Mouse (Mus musculus) G1E (cell line): ENCODE measurements around the gene Nts. TPM values are rescaled to one million over a fixed set of nuclear protein-coding genes. Genes with fewer than 3 reads are reported as not detected.

Source experiments
- ATAC-seq: 2 replicates; pipeline ENCODE4 v1.8.0; 2016; ENCODE audit warnings: mild to moderate bottlenecking; ENCODE audit not compliant: insufficient number of reproducible peaks, poor library complexity, low FRiP score, severe bottlenecking; ENCODE audit errors: extremely low read depth
- DNase-seq: peaks from one replicate; pipeline ENCODE4 v3.0.0; 2012; ENCODE audit warnings: low spot score
- H3K27me3 ChIP-seq: 2 replicates; pipeline ENCODE4 v1.6.1; 2012; ENCODE audit warnings: mild to moderate bottlenecking, low read length, inconsistent platforms; ENCODE audit not compliant: insufficient read depth
- H3K36me3 ChIP-seq: replicated peaks from 2 replicates; pipeline ENCODE3; 2012; ENCODE audit warnings: mild to moderate bottlenecking, inconsistent platforms
- H3K4me1 ChIP-seq: 2 replicates; pipeline ENCODE4 v1.6.1; 2012; ENCODE audit warnings: low read depth, low read length, inconsistent platforms, mixed read lengths; ENCODE audit not compliant: insufficient read depth
- H3K4me3 ChIP-seq: 2 replicates; pipeline ENCODE4 v1.5.1; 2012; ENCODE audit warnings: low read depth, mild to moderate bottlenecking, inconsistent platforms, low read length, moderate library complexity, mixed read lengths
- H3K9me3 ChIP-seq: replicated peaks from 2 replicates; pipeline ENCODE4 v1.6.1; 2012; ENCODE audit warnings: inconsistent platforms
- CTCF ChIP-seq: IDR thresholded peaks from 2 replicates; pipeline ENCODE4 v1.5.1; 2012; ENCODE audit warnings: low read depth, low read length, inconsistent platforms, mixed read lengths
- GATA1 ChIP-seq: IDR thresholded peaks from 2 replicates; pipeline ENCODE4 v1.6.1; 2012; ENCODE audit warnings: borderline replicate concordance, low read length, inconsistent platforms, mixed read lengths
- GATA2 ChIP-seq: IDR thresholded peaks from 2 replicates; pipeline ENCODE4 v1.6.1; 2012; ENCODE audit warnings: low read depth, low read length, inconsistent platforms, borderline replicate concordance
- POLR2AphosphoS5 ChIP-seq: IDR thresholded peaks from 2 replicates; pipeline ENCODE4 v1.6.1; 2012; ENCODE audit warnings: low read depth, low read length, inconsistent platforms; ENCODE audit not compliant: insufficient replicate concordance
- TAL1 ChIP-seq: conservative IDR thresholded peaks from 2 replicates; pipeline ENCODE4 v1.6.1; 2012; ENCODE audit warnings: low read depth, low read length, inconsistent platforms, mixed read lengths
- polyA plus RNA-seq: library from polyadenylated mRNA; stranded (reverse); fragments of >175 nt; gene quantifications from 2 replicates; pipeline ENCODE4 v1.2.3, GENCODE M21; 2012
- total RNA-seq, 2 experiments: library from RNA; stranded (forward) in 1 of 2; stranded (reverse) in 1 of 2; fragments of 200-1000 nt in 1 of 2; fragments of >200 nt in 1 of 2; fragmentation: Nextera tagmentation in 1 of 2; gene quantifications; 2 replicates each; pipeline ENCODE4 v1.2.3; 2014 to 2017

Gene Nts
- total RNA-seq (2014; fragmentation: Nextera tagmentation) (not detected in 2 replicates), total RNA-seq (2017) (not detected in 2 replicates), polyA plus RNA-seq (not detected in 2 replicates)

DNA sequence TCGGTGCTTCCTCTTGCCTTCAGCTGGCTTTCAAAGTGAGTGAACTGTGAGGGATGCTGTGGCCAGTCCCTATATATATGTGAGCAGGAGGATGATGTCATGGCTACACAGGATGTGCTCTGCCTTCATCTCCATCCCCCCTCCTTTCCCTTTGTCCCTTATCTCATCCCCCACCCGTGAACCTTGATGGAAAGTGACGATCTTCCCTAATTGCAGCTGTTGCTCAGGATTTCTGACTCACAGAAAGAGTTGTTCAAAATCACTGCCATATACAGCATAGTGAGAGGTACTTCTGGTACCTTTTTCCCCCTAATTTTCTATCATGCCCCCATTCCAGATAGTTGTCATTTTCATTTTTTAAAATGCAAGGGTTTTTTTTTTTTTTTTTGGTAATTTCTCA, at the start of gene Nts:
TSS of gene Nts (minus strand) at position 101 of the 400 bp plus-strand sequence.
- DNase-seq, result no peak
- ATAC-seq, result no peak
- no peaks in the 10 kb centered on the region for H3K36me3 ChIP-seq
- H3K4me1 ChIP-seq, result no peaks in the 10 kb centered on the region
- peaks cover 4% of the 10 kb centered on the region; the same call in 1 of the 2 replicates for H3K9me3 ChIP-seq
- H3K4me3 ChIP-seq, result no peak within 1 kb of the TSS
- TF ChIP-seq TAL1 (no peak), POLR2AphosphoS5 (no peak), CTCF (no peak), GATA2 (no peak), GATA1 (no peak)
- H3K27me3 ChIP-seq, result no peaks in the 10 kb centered on the region

GRCm38 (mm10) chr10:102527901-102528300, 37.6 kb upstream of the Nts start:
- TF ChIP-seq GATA1 (no peak), POLR2AphosphoS5 (no peak), GATA2 (no peak), CTCF (no peak), TAL1 (no peak)
- H3K4me1 ChIP-seq, result no peaks in the 10 kb centered on the region
- no peak for ATAC-seq
- H3K36me3 ChIP-seq, result no peaks in the 10 kb centered on the region
- no peaks in the 10 kb centered on the region for H3K27me3 ChIP-seq
- no peak for DNase-seq
- H3K9me3 ChIP-seq, result peaks cover 3% of the 10 kb centered on the region; the same call in 1 of the 2 replicates
- no peak overlapping the region for H3K4me3 ChIP-seq

DNA sequence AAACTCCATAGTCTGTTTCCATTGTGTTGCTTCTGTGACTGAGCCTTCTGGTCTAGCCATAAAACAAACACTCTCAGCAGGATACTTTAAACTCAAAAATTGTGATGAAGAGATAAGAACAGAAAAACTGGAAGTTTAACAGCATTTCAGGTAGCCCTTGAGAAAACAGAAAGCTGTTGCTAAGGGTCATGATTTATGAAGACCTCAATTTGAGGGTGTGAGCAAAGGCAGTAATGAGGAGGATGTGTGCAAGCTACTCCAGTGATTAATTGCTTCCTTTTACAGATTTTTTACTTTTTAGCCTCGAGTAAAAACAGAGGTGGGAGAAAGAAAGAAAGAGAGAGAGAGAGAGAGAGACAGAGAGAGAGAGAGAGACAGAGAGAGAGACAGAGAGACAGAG, 23.9 kb upstream of the Nts start:
- peaks cover 7% of the 10 kb centered on the region for H3K9me3 ChIP-seq
- ATAC-seq, result no peak
- H3K4me1 ChIP-seq, result no peaks in the 10 kb centered on the region
- H3K4me3 ChIP-seq, result no peak overlapping the region
- H3K27me3 ChIP-seq, result no peaks in the 10 kb centered on the region
- TF ChIP-seq TAL1 (no peak), GATA1 (no peak), POLR2AphosphoS5 (no peak), CTCF (no peak), GATA2 (no peak)
- no peak for DNase-seq
- no peaks in the 10 kb centered on the region for H3K36me3 ChIP-seq

DNA sequence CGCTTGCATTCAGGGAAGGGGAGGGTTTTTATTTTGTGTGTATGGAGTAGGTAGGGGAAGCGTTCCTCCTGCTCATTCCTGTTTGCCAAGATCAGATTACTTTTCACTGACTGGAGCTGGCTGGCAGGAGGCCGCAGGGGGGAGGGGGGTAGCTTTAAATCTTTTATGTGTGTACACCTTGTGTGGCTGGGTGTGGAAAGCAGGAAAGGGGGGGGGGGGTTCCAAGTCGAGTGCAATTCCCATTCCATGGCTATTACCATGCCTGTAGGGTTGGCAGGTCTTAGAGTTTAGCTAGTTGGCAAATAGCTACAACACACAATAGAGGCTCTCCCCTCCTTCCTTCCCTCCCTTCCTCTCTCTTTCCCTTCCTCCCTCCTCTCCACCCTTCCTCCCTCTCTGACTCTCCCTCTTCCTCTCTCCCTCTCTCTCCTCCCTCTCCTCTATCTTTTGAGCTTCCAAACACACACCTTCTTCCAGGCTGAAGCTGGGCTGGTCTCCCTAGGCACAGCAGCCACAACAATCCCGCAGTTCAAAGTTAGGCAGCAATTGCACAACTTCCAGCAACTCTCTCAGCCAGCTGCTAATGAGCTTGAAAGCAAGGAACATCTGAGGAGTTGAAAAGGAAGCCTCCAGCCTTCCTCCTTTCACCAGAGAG, 21.6 kb upstream of the Nts start, which contains the start of gene Rassf9:
TSS of gene Rassf9 (plus strand) at position 416 of the 655 bp plus-strand sequence.
- no peak for ATAC-seq
- H3K36me3 ChIP-seq, result no peaks in the 10 kb centered on the region

DNA sequence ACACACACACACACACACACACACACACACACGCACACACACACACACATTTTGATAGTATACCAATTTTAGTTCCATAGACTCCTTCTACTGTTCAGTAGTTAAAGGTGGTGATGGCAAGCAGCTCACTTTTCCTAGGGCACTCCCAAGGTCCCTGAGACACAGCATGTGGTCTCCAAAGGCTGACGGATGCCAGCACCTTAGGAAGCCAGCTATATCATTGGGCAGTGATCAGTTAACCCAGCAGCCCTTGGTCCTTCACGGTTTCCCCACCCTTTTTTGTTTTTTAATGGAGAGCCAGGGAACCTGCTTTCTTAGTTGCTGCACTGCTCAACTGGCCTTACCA, 21.1 kb upstream of the Nts start:
- DNase-seq (no peak), ATAC-seq (no peak)
- H3K4me3 ChIP-seq, result no peak overlapping the region
- TF ChIP-seq CTCF, result no peak
- TF ChIP-seq GATA1, result no peak
- no peak for TF ChIP-seq POLR2AphosphoS5
- TF ChIP-seq GATA2, result no peak
- TF ChIP-seq TAL1, result no peak
- H3K36me3 ChIP-seq, result no peaks in the 10 kb centered on the region
- H3K9me3 ChIP-seq, result peaks cover 7% of the 10 kb centered on the region
- H3K27me3 ChIP-seq, result no peaks in the 10 kb centered on the region
- H3K4me1 ChIP-seq, result no peaks in the 10 kb centered on the region

More for the DNA sequence above, 21.6 kb upstream of the Nts start, which contains the start of gene Rassf9:
- Histone ChIP-seq H3K4me3 (no peak within 1 kb of the TSS), H3K9me3 (peaks cover 7% of the 10 kb centered on the region), H3K4me1 (no peaks in the 10 kb centered on the region), H3K27me3 (no peaks in the 10 kb centered on the region)
- no peak for DNase-seq
- TF ChIP-seq CTCF (no peak), TAL1 (no peak), GATA1 (no peak), POLR2AphosphoS5 (no peak), GATA2 (no peak)

GRCm38 (mm10) chr10:102507386-102507785, 17.1 kb upstream of the Nts start:
- no peak for DNase-seq
- Histone ChIP-seq H3K4me1 (no peaks in the 10 kb centered on the region), H3K4me3 (no peak overlapping the region), H3K9me3 (peaks cover 7% of the 10 kb centered on the region), H3K36me3 (no peaks in the 10 kb centered on the region), H3K27me3 (no peaks in the 10 kb centered on the region)
- no peak for ATAC-seq
- TF ChIP-seq GATA2 (no peak), POLR2AphosphoS5 (no peak), GATA1 (no peak), CTCF (no peak), TAL1 (no peak)
